Mouse (Mus musculus) liver, embryonic 11.5 days (tissue): ENCODE results near the gene Rab31. TPM values are rescaled to one million over a fixed set of nuclear protein-coding genes. Genes with fewer than 3 reads are reported as not detected.

Source experiments
- ATAC-seq: fragments of 200-750 bp; cut with Nextera tagmentation; replicated peaks from 2 replicates; pipeline ENCODE4 v1.8.0; 2017; ENCODE audit warnings: moderate number of reproducible peaks, mild to moderate bottlenecking, moderate TSS enrichment, moderate library complexity; ENCODE audit not compliant: low FRiP score
- DNase-seq: peaks from one replicate; pipeline ENCODE4 v3.0.0-alpha.2; 2017; ENCODE audit warnings: low spot score
- H3K27ac ChIP-seq: fragments of 300-500 bp; sonication (generic); 2 replicates; pipeline ENCODE4 v1.5.1; 2014; ENCODE audit warnings: mild to moderate bottlenecking, low read depth, low read length, control low read depth
- H3K27me3 ChIP-seq: fragments of 300-500 bp; sonication (generic); replicated peaks from 2 replicates; pipeline ENCODE4 v1.6.1; 2014; ENCODE audit warnings: low read length, mixed read lengths; ENCODE audit not compliant: control insufficient read depth, insufficient read depth
- H3K36me3 ChIP-seq: fragments of 300-500 bp; sonication (generic); 2 replicates; pipeline ENCODE4 v1.6.1; 2014; ENCODE audit warnings: mild to moderate bottlenecking, low read length, moderate library complexity, mixed read lengths; ENCODE audit not compliant: control insufficient read depth, insufficient read depth
- H3K4me1 ChIP-seq: fragments of 300-500 bp; sonication (generic); replicated peaks from 2 replicates; pipeline ENCODE4 v1.6.1; 2014; ENCODE audit warnings: low read length, mixed read lengths; ENCODE audit not compliant: control insufficient read depth, insufficient read depth
- H3K4me2 ChIP-seq: fragments of 300-500 bp; sonication (generic); 2 replicates; pipeline ENCODE4 v1.6.1; 2014; ENCODE audit warnings: mild to moderate bottlenecking, control low read depth, moderate library complexity
- H3K4me3 ChIP-seq: fragments of 300-500 bp; sonication (generic); 2 replicates; pipeline ENCODE4 v1.5.1; 2014; ENCODE audit warnings: low read depth, low read length, control low read depth
- H3K9ac ChIP-seq: fragments of 300-500 bp; sonication (generic); 2 replicates; pipeline ENCODE4 v1.6.1; 2014; ENCODE audit warnings: low read depth, low read length, control low read depth
- H3K9me3 ChIP-seq: fragments of 300-500 bp; sonication (generic); 2 replicates; pipeline ENCODE4 v1.6.1; 2016; ENCODE audit warnings: low read length, inconsistent platforms, mixed read lengths; ENCODE audit not compliant: control insufficient read depth
- WGBS: fragments of 180-500 bp; shearing (Covaris S2); extraction: QIAGEN DNeasy Blood & Tissue Kit; methylation state at CpG from one replicate; pipeline ENCODE4 v1.1.7; 2014; 5-methylcytosine and 5-hydroxymethylcytosine counted together
- polyA plus RNA-seq: library from polyadenylated mRNA; unstranded; fragments of >200 nt; fragmentation: Nextera tagmentation; extraction: Ambion mirVana; gene quantifications from 2 replicates; pipeline ENCODE4 v1.2.1, GENCODE M21; 2014

Gene Rab31
- polyA plus RNA-seq, 1 experiment from 2014 or later, result 16.3 TPM

GRCm38 (mm10) chr17:65700060-65700459 lies 72.5 kb downstream of the Rab31 start:
- Histone ChIP-seq H3K4me2 (no peak overlapping the region), H3K9ac (no peak overlapping the region), H3K27me3 (no peaks in the 10 kb centered on the region), H3K36me3 (no peaks in the 10 kb centered on the region), H3K4me1 (no peaks in the 10 kb centered on the region), H3K4me3 (no peak overlapping the region), H3K9me3 (no peaks in the 10 kb centered on the region), H3K27ac (no peak overlapping the region)
- DNase-seq (no peak), ATAC-seq (no peak)
- WGBS, result 83% methylated on average over 4 of the region's 4 CpGs

DNA sequence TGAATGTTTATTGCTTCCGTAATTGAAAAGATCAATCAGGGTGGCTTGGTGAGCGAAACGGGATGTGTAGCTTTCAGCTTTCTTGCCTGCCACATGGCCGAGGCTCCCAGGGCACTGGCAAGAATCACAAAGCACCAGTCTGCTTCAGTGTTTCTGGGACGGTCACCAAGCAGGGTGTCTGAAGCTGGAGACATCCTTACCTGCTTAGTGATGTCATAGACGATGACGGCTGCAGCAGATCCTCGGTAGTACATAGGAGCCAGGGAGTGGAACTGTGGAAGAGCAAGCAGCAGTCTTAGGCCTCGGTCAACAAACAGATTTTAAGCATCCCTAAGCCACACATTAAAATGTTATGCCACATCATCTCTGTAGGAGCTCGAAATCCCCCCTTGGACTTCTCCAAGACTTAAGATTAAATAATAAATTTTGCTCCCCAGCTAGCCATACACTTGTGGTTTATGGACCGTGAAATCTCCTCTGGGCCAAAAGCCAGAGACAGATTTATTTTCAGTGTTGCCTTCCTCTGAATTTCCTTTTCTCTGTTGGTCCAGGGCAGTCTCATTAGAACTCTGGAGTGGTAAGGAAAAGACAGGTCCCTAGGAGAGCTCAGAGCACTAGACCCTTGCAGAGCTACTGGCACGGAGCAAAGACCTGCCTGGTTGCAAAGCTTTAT lies 74.6 kb downstream of the Rab31 start:
- Histone ChIP-seq H3K4me3 (no peak overlapping the region), H3K9ac (no peak overlapping the region), H3K27me3 (no peaks in the 10 kb centered on the region), H3K36me3 (no peaks in the 10 kb centered on the region), H3K27ac (no peak overlapping the region), H3K4me2 (no peak overlapping the region), H3K4me1 (no peaks in the 10 kb centered on the region), H3K9me3 (no peaks in the 10 kb centered on the region)
- ATAC-seq (no peak), DNase-seq (no peak)
- WGBS, result 90% methylated on average over 12 of the region's 12 CpGs

- H3K27ac ChIP-seq, result no peak overlapping the region
- no peaks in the 10 kb centered on the region for H3K27me3 ChIP-seq
- DNase-seq (peak; percentile 26), ATAC-seq (no peak)
- no peaks in the 10 kb centered on the region for H3K9me3 ChIP-seq
- no peak overlapping the region for H3K9ac ChIP-seq
- no peaks in the 10 kb centered on the region for H3K36me3 ChIP-seq
- WGBS, result 93% methylated on average over 13 of the region's 13 CpGs
- no peak overlapping the region for H3K4me3 ChIP-seq
- H3K4me1 ChIP-seq, result no peaks in the 10 kb centered on the region
- H3K4me2 ChIP-seq, result no peak overlapping the region
Measured at GRCm38 (mm10) chr17:65696939-65697338, 75.6 kb downstream of the Rab31 start.

DNA sequence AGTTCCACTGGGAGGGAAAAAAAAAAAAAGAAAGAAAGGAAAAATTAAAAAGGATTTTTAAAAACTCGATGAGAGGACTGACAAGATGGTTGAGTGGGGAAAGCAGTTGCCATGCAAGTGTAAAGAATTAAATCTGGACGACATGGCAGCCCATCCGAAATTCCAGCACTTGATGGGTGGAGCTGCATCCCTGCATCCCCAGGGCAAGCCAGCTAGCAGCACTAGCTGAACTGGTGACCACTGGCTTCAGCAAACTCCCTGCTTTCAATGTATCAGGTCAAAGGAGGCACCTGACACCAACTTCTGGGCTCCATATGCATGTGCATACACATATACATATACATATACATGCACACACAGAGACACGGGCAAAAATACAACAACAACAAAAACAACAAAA lies 80.3 kb downstream of the Rab31 start:
- WGBS, result 73% methylated on average over 4 of the region's 4 CpGs
- no peaks in the 10 kb centered on the region for H3K9me3 ChIP-seq
- no peak overlapping the region for H3K9ac ChIP-seq
- no peak overlapping the region for H3K4me3 ChIP-seq
- H3K27ac ChIP-seq, result no peak overlapping the region
- no peak overlapping the region for H3K4me2 ChIP-seq
- no peaks in the 10 kb centered on the region for H3K27me3 ChIP-seq
- DNase-seq, result no peak
- H3K36me3 ChIP-seq, result no peaks in the 10 kb centered on the region
- ATAC-seq, result no peak
- H3K4me1 ChIP-seq, result no peaks in the 10 kb centered on the region

DNA sequence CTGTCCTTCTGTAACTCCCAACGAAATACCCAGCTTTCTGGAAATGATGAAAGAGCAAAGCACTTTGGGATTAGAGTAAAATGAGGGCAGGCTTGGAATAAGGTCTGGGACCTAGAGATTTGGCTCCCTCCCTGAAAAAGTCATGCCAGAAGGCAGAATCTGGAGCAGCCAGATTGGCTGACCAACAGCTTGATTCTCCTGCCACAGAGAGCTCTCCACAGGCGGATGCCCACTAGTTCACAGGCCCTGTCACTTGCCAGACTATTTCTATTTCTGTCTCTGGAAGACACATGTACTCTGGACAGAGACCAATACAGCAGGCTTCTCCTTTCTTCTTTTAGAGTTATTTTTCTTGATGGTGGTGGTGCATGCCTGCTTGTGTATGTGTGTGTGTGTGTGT lies 88.8 kb downstream of the Rab31 start:
- no peaks in the 10 kb centered on the region for H3K27me3 ChIP-seq
- no peaks in the 10 kb centered on the region for H3K36me3 ChIP-seq
- DNase-seq, result no peak
- no peaks in the 10 kb centered on the region for H3K4me1 ChIP-seq
- no peak overlapping the region for H3K4me3 ChIP-seq
- no peak overlapping the region for H3K4me2 ChIP-seq
- no peak overlapping the region for H3K9ac ChIP-seq
- WGBS, result 76% methylated on average over 2 of the region's 2 CpGs
- H3K9me3 ChIP-seq, result no peaks in the 10 kb centered on the region
- H3K27ac ChIP-seq, result no peak overlapping the region
- ATAC-seq, result no peak

DNA sequence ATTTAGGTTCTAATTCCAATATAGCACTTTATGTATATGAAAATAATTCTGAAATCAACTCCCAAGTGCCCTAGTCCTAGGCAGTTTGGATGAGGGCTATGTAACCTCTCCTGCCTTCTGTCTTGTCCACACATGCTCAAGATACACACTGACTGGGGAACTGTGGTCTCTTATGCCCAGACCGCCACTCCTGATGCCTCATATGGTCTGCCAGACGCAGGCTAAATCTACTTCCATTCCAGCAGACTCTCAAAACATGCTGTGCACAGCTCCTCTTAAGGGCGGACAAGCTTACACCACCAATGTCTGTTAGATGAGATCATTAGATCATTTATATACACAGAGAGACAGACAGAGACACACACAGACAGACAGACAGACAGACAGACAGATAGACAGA lies 89.2 kb downstream of the Rab31 start:
- H3K4me1 ChIP-seq, result no peaks in the 10 kb centered on the region
- H3K27me3 ChIP-seq, result no peaks in the 10 kb centered on the region
- no peaks in the 10 kb centered on the region for H3K9me3 ChIP-seq
- WGBS, result 81% methylated on average over 3 of the region's 3 CpGs
- no peak for ATAC-seq
- no peak overlapping the region for H3K27ac ChIP-seq
- no peak overlapping the region for H3K9ac ChIP-seq
- no peaks in the 10 kb centered on the region for H3K36me3 ChIP-seq
- no peak overlapping the region for H3K4me3 ChIP-seq
- DNase-seq, result no peak
- no peak overlapping the region for H3K4me2 ChIP-seq

DNA sequence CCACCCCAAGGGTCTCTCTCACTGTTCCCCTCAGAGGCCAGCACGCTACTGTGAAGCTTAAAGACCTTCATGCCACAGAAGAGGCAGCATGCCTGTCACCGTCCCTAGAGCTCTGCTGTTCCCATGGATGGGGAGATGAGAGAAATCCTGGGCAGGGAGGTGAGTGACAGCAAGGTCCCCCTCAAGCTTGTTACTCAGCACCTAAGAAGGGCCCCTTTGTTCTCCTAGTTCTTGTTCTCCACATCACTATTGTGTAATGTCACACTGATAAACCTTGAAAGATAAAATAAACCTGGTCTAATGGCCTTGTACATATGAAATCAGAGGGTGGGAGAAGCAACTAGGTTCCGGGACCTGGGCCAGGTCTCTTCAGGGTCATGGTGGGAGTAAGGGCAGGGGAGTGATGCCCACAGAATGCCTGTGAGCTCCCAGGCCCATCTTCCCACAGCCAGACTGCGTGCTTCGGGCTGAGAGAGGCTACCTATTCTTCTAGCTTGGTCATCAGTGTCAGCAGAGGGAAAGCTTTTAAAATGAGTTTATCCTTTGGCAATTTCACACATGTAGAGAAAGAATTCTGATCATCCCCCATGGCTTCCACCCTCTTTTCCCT lies 90.4 kb downstream of the Rab31 start:
- ATAC-seq, result no peak
- H3K27me3 ChIP-seq, result no peaks in the 10 kb centered on the region
- H3K4me3 ChIP-seq, result no peak overlapping the region
- no peaks in the 10 kb centered on the region for H3K4me1 ChIP-seq
- WGBS, result 84% methylated on average over 5 of the region's 5 CpGs
- DNase-seq, result no peak
- H3K4me2 ChIP-seq, result no peak overlapping the region
- no peaks in the 10 kb centered on the region for H3K36me3 ChIP-seq
- no peak overlapping the region for H3K27ac ChIP-seq
- no peaks in the 10 kb centered on the region for H3K9me3 ChIP-seq
- no peak overlapping the region for H3K9ac ChIP-seq

GRCm38 (mm10) chr17:65681516-65681915 lies 91.0 kb downstream of the Rab31 start:
- Histone ChIP-seq H3K4me2 (no peak overlapping the region), H3K36me3 (no peaks in the 10 kb centered on the region), H3K27me3 (no peaks in the 10 kb centered on the region), H3K27ac (no peak overlapping the region), H3K4me3 (no peak overlapping the region), H3K9ac (no peak overlapping the region), H3K4me1 (no peaks in the 10 kb centered on the region), H3K9me3 (no peaks in the 10 kb centered on the region)
- ATAC-seq, result no peak
- 77% methylated on average over 6 of the region's 6 CpGs for WGBS
- DNase-seq, result no peak

GRCm38 (mm10) chr17:65680801-65681412 lies 91.6 kb downstream of the Rab31 start:
- no peaks in the 10 kb centered on the region for H3K4me1 ChIP-seq
- DNase-seq, result no peak
- H3K4me2 ChIP-seq, result no peak overlapping the region
- no peaks in the 10 kb centered on the region for H3K9me3 ChIP-seq
- no peaks in the 10 kb centered on the region for H3K36me3 ChIP-seq
- no peak overlapping the region for H3K27ac ChIP-seq
- ATAC-seq, result no peak
- whole genome bisulfite sequencing, result 74% methylated on average over 2 of the region's 2 CpGs
- H3K9ac ChIP-seq, result no peak overlapping the region
- no peak overlapping the region for H3K4me3 ChIP-seq
- no peaks in the 10 kb centered on the region for H3K27me3 ChIP-seq
